Mouse (Mus musculus) midbrain, embryonic 15.5 days (tissue): ENCODE results near the gene Pdgfra. TPM values are rescaled to one million over a fixed set of nuclear protein-coding genes. Genes with fewer than 3 reads are reported as not detected.

Source experiments
- ATAC-seq: fragments of 200-750 bp; cut with Nextera tagmentation; replicated peaks from 2 replicates; pipeline ENCODE4 v1.8.0; 2017; ENCODE audit warnings: moderate TSS enrichment
- H3K27ac ChIP-seq: fragments of 300-500 bp; sonication (generic); 2 replicates; pipeline ENCODE4 v1.5.1; 2015; ENCODE audit warnings: mild to moderate bottlenecking, inconsistent platforms
- H3K27me3 ChIP-seq: fragments of 300-500 bp; sonication (generic); replicated peaks from 2 replicates; pipeline ENCODE4 v1.6.1; 2015; ENCODE audit warnings: inconsistent platforms
- H3K36me3 ChIP-seq: fragments of 300-500 bp; sonication (generic); replicated peaks from 2 replicates; pipeline ENCODE4 v1.6.1; 2015; ENCODE audit warnings: inconsistent platforms
- H3K4me1 ChIP-seq: fragments of 300-500 bp; sonication (generic); 2 replicates; pipeline ENCODE4 v1.6.1; 2015; ENCODE audit warnings: inconsistent platforms
- H3K4me2 ChIP-seq: fragments of 300-500 bp; sonication (generic); 2 replicates; pipeline ENCODE4 v1.6.1; 2015; ENCODE audit warnings: inconsistent platforms, mild to moderate bottlenecking, moderate library complexity
- H3K4me3 ChIP-seq: fragments of 300-500 bp; sonication (generic); 2 replicates; pipeline ENCODE4 v1.5.1; 2015; ENCODE audit warnings: mild to moderate bottlenecking, inconsistent platforms
- H3K9ac ChIP-seq: fragments of 300-500 bp; sonication (generic); 2 replicates; pipeline ENCODE4 v1.6.1; 2015; ENCODE audit warnings: mild to moderate bottlenecking, inconsistent platforms
- H3K9me3 ChIP-seq: fragments of 300-500 bp; sonication (generic); 2 replicates; pipeline ENCODE4 v1.6.1; 2016; ENCODE audit warnings: inconsistent platforms
- WGBS: fragments of 180-500 bp; shearing (Covaris S2); methylation state at CpG from one replicate; pipeline ENCODE4 v1.1.7; 2015; ENCODE audit warnings: mixed read lengths; 5-methylcytosine and 5-hydroxymethylcytosine counted together
- polyA plus RNA-seq: library from polyadenylated mRNA; unstranded; fragments of >200 nt; fragmentation: Nextera tagmentation; extraction: Ambion mirVana; gene quantifications from 2 replicates; pipeline ENCODE4 v1.2.1, GENCODE M21; 2015

The Pdgfra gene
- polyA plus RNA-seq, 1 experiment from 2014 or later, result 11.1 TPM

DNA sequence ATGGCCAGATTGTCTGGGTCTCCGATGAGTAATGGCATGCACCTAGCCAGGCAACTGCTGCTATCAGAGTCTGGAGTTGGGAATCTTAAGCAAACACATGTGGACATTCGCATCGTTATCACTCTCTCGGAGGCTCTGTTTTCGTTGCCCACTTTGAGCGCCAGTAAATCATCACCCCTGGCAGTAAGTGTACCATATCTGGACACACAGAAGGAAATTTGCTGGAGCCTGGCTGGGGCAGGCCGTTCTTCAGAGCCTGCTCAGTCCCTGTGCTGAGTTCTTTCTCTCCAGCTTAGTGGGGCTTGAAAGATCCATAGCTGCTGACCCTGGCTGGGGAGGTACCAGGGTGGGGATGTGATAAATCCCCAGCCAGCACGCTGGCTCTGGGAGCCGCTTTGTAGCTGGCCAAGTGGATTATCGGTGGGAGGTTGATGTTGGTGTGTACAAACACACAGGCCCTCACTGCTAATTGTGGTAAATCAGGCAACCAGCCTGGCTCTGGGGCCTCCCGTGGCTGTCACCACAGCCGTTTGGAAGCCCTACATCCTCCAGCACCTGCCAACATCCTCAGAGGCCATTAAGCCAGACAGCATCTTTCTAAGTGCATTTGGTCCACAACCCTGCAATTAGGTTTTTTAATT is 8.6 kb downstream of the Pdgfra start:
- no peaks in the 10 kb centered on the region for H3K36me3 ChIP-seq
- H3K9ac ChIP-seq, result no peak overlapping the region
- peaks cover 20% of the 10 kb centered on the region for H3K27me3 ChIP-seq
- 56% methylated on average over 12 of the region's 12 CpGs for WGBS
- H3K4me2 ChIP-seq, result no peak overlapping the region
- no peak for ATAC-seq
- H3K9me3 ChIP-seq, result no peaks in the 10 kb centered on the region
- no peak overlapping the region for H3K27ac ChIP-seq
- no peak overlapping the region for H3K4me3 ChIP-seq
- peaks cover 13% of the 10 kb centered on the region for H3K4me1 ChIP-seq

GRCm38 (mm10) chr5:75161586-75161985 is 9.5 kb downstream of the Pdgfra start:
- Histone ChIP-seq H3K9ac (no peak overlapping the region), H3K27ac (no peak overlapping the region), H3K27me3 (peaks cover 13% of the 10 kb centered on the region), H3K36me3 (no peaks in the 10 kb centered on the region), H3K4me2 (no peak overlapping the region), H3K4me3 (no peak overlapping the region), H3K9me3 (no peaks in the 10 kb centered on the region), H3K4me1 (peaks cover 4% of the 10 kb centered on the region)
- 89% methylated on average over 6 of the region's 6 CpGs for WGBS
- ATAC-seq, result no peak

GRCm38 (mm10) chr5:75163289-75163951 is 11.3 kb downstream of the Pdgfra start:
- H3K9ac ChIP-seq, result no peak overlapping the region
- no peaks in the 10 kb centered on the region for H3K36me3 ChIP-seq
- H3K4me2 ChIP-seq, result no peak overlapping the region
- peaks cover 6% of the 10 kb centered on the region for H3K27me3 ChIP-seq
- no peaks in the 10 kb centered on the region for H3K9me3 ChIP-seq
- no peak overlapping the region for H3K27ac ChIP-seq
- no peak for ATAC-seq
- H3K4me1 ChIP-seq, result no peaks in the 10 kb centered on the region
- 75% methylated on average over 23 of the region's 23 CpGs for WGBS
- H3K4me3 ChIP-seq, result no peak overlapping the region

- Histone ChIP-seq H3K36me3 (no peaks in the 10 kb centered on the region), H3K4me3 (no peak overlapping the region), H3K27me3 (no peaks in the 10 kb centered on the region), H3K27ac (no peak overlapping the region), H3K4me1 (no peaks in the 10 kb centered on the region), H3K9ac (no peak overlapping the region), H3K4me2 (no peak overlapping the region), H3K9me3 (no peaks in the 10 kb centered on the region)
- 86% methylated on average over 4 of the region's 4 CpGs for WGBS
- ATAC-seq, result no peak
Measured at GRCm38 (mm10) chr5:75164688-75165087, 12.6 kb downstream of the Pdgfra start.

DNA sequence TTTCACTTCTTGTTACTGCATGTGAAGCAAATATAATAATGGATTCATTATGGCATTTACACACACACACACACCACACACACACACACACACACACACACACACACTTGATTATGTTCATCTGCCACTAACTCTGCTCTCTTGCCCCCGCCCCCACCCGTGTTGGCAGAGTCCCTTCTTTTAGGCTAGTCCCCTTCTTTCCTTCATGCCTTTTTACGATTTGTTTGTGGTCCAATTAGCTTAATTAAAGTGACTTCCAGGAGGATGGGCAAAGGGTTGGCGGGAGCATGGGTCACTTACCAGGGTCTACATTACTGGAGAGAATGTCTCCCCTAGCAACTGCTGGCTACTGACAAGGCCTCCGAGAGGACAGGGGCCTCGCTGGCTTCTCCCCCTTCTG is 17.7 kb downstream of the Pdgfra start:
- no peak for ATAC-seq
- Histone ChIP-seq H3K4me2 (no peak overlapping the region), H3K9ac (no peak overlapping the region), H3K27ac (no peak overlapping the region), H3K36me3 (no peaks in the 10 kb centered on the region), H3K4me1 (no peaks in the 10 kb centered on the region), H3K4me3 (no peak overlapping the region), H3K9me3 (no peaks in the 10 kb centered on the region), H3K27me3 (no peaks in the 10 kb centered on the region)
- WGBS, result 74% methylated on average over 6 of the region's 6 CpGs

DNA sequence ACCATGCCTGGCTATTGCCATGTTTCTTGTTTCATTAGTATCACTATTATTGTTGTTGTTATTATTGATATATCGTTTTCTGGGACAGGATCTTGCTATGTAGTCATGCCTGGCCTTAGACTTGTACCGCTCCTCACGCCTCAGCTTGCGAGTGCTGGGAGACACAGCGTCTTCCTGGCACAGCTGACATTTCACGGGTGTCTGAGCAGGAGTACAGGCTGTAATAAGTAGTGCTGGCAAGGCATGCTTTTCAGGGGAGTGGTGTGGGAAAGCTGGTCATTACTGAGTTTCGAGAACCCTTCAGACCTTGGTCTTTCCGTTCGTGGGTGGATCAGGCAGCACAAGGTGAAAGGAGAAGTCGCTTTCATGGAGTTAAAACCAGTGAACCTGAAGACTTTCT is 19.8 kb downstream of the Pdgfra start:
- H3K4me2 ChIP-seq, result no peak overlapping the region
- no peaks in the 10 kb centered on the region for H3K4me1 ChIP-seq
- no peak overlapping the region for H3K9ac ChIP-seq
- H3K36me3 ChIP-seq, result no peaks in the 10 kb centered on the region
- no peaks in the 10 kb centered on the region for H3K9me3 ChIP-seq
- WGBS, result 74% methylated on average over 10 of the region's 10 CpGs
- H3K27ac ChIP-seq, result no peak overlapping the region
- H3K27me3 ChIP-seq, result no peaks in the 10 kb centered on the region
- no peak overlapping the region for H3K4me3 ChIP-seq
- no peak for ATAC-seq

DNA sequence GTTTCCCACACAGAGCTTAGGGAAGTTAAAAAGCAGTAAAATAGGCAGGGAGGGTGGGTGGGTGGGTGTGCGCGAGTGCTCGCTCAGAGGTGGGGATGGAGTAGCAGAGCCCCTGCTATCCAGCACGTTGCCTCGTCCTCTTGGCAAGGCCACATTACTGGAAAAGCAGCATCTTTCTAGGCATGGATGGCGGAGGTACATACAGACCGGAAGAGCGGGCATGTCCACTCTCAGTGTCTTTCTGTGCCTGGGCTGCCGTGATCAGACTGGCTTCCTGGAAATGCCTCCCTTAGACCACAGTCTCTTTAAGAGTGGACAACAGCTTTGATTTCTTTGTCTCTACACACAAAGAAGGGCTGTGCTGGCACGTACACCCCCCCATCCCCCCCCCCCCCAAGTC is 27.2 kb downstream of the Pdgfra start:
- Histone ChIP-seq H3K36me3 (no peaks in the 10 kb centered on the region), H3K27ac (no peak overlapping the region), H3K9me3 (no peaks in the 10 kb centered on the region), H3K4me1 (peaks cover 3% of the 10 kb centered on the region; the same call in 1 of the 2 replicates), H3K9ac (no peak overlapping the region), H3K4me2 (no peak overlapping the region), H3K27me3 (no peaks in the 10 kb centered on the region), H3K4me3 (no peak overlapping the region)
- no peak for ATAC-seq
- 77% methylated on average over 10 of the region's 10 CpGs for WGBS

DNA sequence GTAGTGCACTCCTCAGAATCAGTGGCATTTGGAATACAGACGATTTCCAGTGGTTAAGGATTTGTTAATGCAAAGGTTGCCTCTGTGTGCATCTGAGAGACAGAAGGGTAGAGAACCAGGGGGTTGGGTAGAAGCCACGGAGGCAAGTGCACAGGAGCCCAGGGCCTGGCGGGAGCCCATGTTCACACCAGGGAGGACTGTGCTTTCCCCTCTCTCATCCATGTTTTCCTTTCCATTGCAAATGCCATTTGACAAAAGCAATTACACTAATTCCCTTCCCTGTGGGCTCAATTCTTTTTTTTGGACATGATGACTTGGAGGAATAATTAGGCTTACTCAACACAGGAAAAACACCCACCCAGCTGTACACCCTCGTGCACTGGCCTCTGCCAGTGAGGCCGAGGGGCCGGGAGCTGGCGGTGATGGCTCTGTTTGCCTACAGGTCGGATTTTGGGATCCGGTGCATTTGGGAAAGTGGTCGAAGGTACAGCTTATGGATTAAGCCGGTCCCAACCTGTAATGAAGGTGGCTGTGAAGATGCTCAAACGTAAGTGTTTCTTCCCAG is 27.7 kb downstream of the Pdgfra start:
- H3K27me3 ChIP-seq, result no peaks in the 10 kb centered on the region
- no peak for ATAC-seq
- 64% methylated on average over 12 of the region's 12 CpGs for whole genome bisulfite sequencing
- H3K27ac ChIP-seq, result no peak overlapping the region
- H3K36me3 ChIP-seq, result no peaks in the 10 kb centered on the region
- no peak overlapping the region for H3K4me3 ChIP-seq
- H3K4me2 ChIP-seq, result no peak overlapping the region
- no peaks in the 10 kb centered on the region for H3K9me3 ChIP-seq
- H3K4me1 ChIP-seq, result peaks cover 3% of the 10 kb centered on the region; the same call in 1 of the 2 replicates
- no peak overlapping the region for H3K9ac ChIP-seq

DNA sequence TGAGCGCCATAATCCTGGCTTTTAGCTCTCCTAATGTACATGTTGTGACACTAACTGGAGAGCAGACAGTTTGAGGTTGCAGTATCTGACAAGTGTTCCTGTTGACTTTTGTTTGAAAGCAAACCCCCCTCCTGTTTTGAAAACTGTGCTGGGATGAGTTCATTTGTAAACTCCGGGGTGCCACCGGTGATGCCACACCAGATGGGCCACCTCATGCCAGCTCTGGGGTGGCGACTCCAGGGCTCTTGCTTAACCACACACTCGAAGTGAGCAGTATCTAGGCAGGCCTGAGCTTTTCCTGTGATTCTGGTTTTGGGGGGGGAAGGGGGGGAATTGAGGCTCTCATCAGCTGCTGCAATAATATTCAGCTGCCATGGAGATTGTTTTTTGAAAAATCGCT is 31.6 kb downstream of the Pdgfra start:
- H3K27me3 ChIP-seq, result no peaks in the 10 kb centered on the region
- H3K4me1 ChIP-seq, result peaks cover 3% of the 10 kb centered on the region; the same call in 1 of the 2 replicates
- no peaks in the 10 kb centered on the region for H3K9me3 ChIP-seq
- H3K4me2 ChIP-seq, result no peak overlapping the region
- H3K36me3 ChIP-seq, result no peaks in the 10 kb centered on the region
- H3K4me3 ChIP-seq, result no peak overlapping the region
- WGBS, result 85% methylated on average over 6 of the region's 6 CpGs
- ATAC-seq, result no peak
- no peak overlapping the region for H3K27ac ChIP-seq
- H3K9ac ChIP-seq, result no peak overlapping the region

GRCm38 (mm10) chr5:75184112-75184511 is 32.0 kb downstream of the Pdgfra start:
- H3K4me2 ChIP-seq, result no peak overlapping the region
- WGBS, result 90% methylated on average over 5 of the region's 5 CpGs

DNA sequence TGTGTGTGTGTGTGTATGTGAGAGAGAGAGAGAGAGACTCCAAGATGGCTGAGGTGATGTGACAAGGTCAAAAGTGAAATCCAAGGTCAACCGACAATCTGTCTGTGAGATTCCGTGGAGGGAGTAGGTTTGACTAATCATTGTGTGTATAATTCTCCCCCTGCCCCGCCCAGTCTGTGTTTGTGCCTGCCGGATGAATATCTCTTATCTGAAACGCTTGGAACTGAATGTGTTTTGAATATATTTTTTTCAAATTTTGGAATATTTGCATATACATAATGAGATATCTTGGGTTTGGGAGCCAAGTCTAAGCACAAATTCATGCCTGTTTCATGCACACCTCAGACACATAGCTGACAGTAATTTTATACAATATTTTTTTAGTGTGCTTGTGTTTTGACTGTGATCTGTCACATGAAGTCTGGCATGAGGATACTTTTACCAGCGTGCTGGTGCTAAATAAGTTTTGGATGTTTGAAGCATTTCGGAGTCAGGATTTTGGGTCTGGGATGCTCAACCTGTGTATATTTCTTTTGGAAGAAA is 32.7 kb downstream of the Pdgfra start:
- no peak overlapping the region for H3K9ac ChIP-seq
- H3K27me3 ChIP-seq, result no peaks in the 10 kb centered on the region
- WGBS, result 82% methylated on average over 7 of the region's 7 CpGs
- no peak overlapping the region for H3K4me3 ChIP-seq
- H3K36me3 ChIP-seq, result no peaks in the 10 kb centered on the region
- H3K27ac ChIP-seq, result no peak overlapping the region
- no peaks in the 10 kb centered on the region for H3K9me3 ChIP-seq
- H3K4me2 ChIP-seq, result no peak overlapping the region
- no peaks in the 10 kb centered on the region for H3K4me1 ChIP-seq
- no peak for ATAC-seq

More at GRCm38 (mm10) chr5:75184112-75184511, 32.0 kb downstream of the Pdgfra start:
- Histone ChIP-seq H3K4me3 (no peak overlapping the region), H3K36me3 (no peaks in the 10 kb centered on the region), H3K9ac (no peak overlapping the region), H3K27me3 (no peaks in the 10 kb centered on the region), H3K4me1 (peaks cover 3% of the 10 kb centered on the region; the same call in 1 of the 2 replicates), H3K27ac (no peak overlapping the region), H3K9me3 (no peaks in the 10 kb centered on the region)
- no peak for ATAC-seq

GRCm38 (mm10) chr5:75185584-75185983 is 33.5 kb downstream of the Pdgfra start:
- Histone ChIP-seq H3K4me2 (no peak overlapping the region), H3K9me3 (no peaks in the 10 kb centered on the region), H3K27me3 (no peaks in the 10 kb centered on the region), H3K4me3 (no peak overlapping the region), H3K27ac (no peak overlapping the region), H3K36me3 (no peaks in the 10 kb centered on the region), H3K9ac (no peak overlapping the region), H3K4me1 (no peaks in the 10 kb centered on the region)
- no peak for ATAC-seq
- 84% methylated on average over 7 of the region's 7 CpGs for WGBS
